Mouse (Mus musculus): Measurements from ENCODE around the gene Ucn2.

GRCm38 (mm10) chr9:108992620-108993361 is 7.0 kb downstream of the Ucn2 start:
- no peak for TF ChIP-seq POLR2A (IDR thresholded peaks at IDR 0.05; ENCODE audit: control insufficient read depth, extremely low read depth, insufficient read depth, low read length, poor library complexity)
- no peak for TF ChIP-seq CTCF (IDR thresholded peaks at IDR 0.05; ENCODE audit: borderline replicate concordance, control insufficient read depth, extremely low read depth, insufficient read depth, low read length, poor library complexity)
